Mouse (Mus musculus) ES-Bruce4 (cell line): Measurements from ENCODE around the gene Iqsec3. TPM values are rescaled to one million over a fixed set of nuclear protein-coding genes. Genes with fewer than 3 reads are reported as not detected.

ENCODE experiments used
- H3K27ac ChIP-seq: 2 replicates; pipeline ENCODE4 v1.5.1; 2012; ENCODE audit warnings: low read length, inconsistent platforms; ENCODE audit not compliant: insufficient read depth
- H3K27me3 ChIP-seq: 2 replicates; pipeline ENCODE4 v1.6.1; 2012; ENCODE audit warnings: mild to moderate bottlenecking, low read length, inconsistent platforms; ENCODE audit not compliant: control insufficient read depth, poor library complexity, insufficient read depth, severe bottlenecking
- H3K36me3 ChIP-seq: 2 replicates; pipeline ENCODE4 v1.6.1; 2012; ENCODE audit warnings: inconsistent platforms, mild to moderate bottlenecking, low read length, moderate library complexity; ENCODE audit not compliant: control insufficient read depth, poor library complexity, insufficient read depth, severe bottlenecking
- H3K4me1 ChIP-seq: one replicate; pipeline ENCODE4 v1.8.1; 2011; ENCODE audit warnings: low read length; ENCODE audit not compliant: control insufficient read depth, insufficient read depth
- H3K4me3 ChIP-seq: 2 replicates; pipeline ENCODE4 v1.5.1; 2011; ENCODE audit warnings: low read depth, mild to moderate bottlenecking, low read length
- H3K9ac ChIP-seq: 2 replicates; pipeline ENCODE4 v1.6.1; 2012; ENCODE audit warnings: low read depth, mild to moderate bottlenecking, inconsistent platforms; ENCODE audit not compliant: poor library complexity, severe bottlenecking
- H3K9me3 ChIP-seq: replicated peaks from 2 replicates; pipeline ENCODE4 v1.6.1; 2012; ENCODE audit warnings: mild to moderate bottlenecking, low read length, inconsistent platforms; ENCODE audit not compliant: control insufficient read depth, poor library complexity, insufficient read depth, severe bottlenecking
- CTCF ChIP-seq: IDR thresholded peaks from one replicate; pipeline ENCODE4 v1.8.1; 2011; ENCODE audit warnings: low read depth, low read length
- EP300 ChIP-seq: IDR thresholded peaks from 2 replicates; pipeline ENCODE4 v1.6.1; 2011; ENCODE audit warnings: low read depth, low read length; ENCODE audit not compliant: insufficient read depth
- POLR2A ChIP-seq: IDR thresholded peaks from one replicate; pipeline ENCODE4 v1.8.1; 2011; ENCODE audit warnings: low read length; ENCODE audit not compliant: insufficient read depth
- polyA plus RNA-seq: library from polyadenylated mRNA; stranded (reverse); fragments of >200 nt; gene quantifications from 2 replicates; pipeline ENCODE4 v1.2.4, GENCODE M21; 2011; ENCODE audit warnings: low read depth; ENCODE audit not compliant: missing spikeins, insufficient read depth, insufficient read length

The Iqsec3 gene
- polyA plus RNA-seq, 1 experiment: not detected

DNA sequence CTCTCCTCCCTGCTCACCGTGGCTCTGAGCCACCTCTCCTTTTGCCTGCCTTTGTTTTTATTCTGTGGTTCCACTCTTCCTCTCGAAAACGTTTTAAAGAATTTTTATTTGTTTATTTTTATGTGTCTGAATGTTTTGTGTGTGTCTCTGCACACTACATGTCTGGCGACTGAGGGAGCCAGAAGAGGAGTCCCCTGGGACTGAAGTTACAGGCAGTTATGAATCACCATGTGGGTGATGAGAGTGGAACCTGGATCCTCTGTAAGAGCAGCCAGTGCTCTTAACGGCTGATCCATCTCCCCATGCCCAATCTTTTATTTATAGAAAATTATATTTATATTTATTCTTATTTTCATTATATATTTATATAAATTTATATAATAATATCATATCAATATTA, 129.1 kb downstream of the Iqsec3 start:
- Histone ChIP-seq H3K4me3 (no peak overlapping the region), H3K36me3 (no peaks in the 10 kb centered on the region), H3K9ac (no peak overlapping the region), H3K27me3 (no peaks in the 10 kb centered on the region), H3K27ac (no peak overlapping the region), H3K9me3 (no peaks in the 10 kb centered on the region), H3K4me1 (no peaks in the 10 kb centered on the region)
- TF ChIP-seq CTCF (no peak), POLR2A (no peak)

DNA sequence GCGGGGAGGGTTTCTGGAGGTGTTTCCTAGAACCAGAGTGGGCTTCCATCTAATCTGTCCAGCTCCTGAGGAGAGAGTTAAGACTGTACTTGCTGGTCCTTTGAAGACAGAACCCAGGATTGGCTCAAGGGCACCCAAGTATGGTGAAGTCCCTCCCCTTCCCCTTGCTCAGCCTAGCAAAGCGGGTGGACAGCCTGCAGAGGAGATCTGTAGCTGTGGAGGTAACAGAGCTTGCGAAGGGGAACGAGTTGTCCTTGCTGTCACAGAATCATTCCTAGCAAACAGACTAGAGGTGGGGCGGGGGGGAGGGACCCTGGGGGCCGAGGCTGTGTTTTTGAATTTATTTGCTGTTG, 129.7 kb downstream of the Iqsec3 start:
- Histone ChIP-seq H3K9ac (no peak overlapping the region), H3K9me3 (no peaks in the 10 kb centered on the region), H3K36me3 (no peaks in the 10 kb centered on the region), H3K27ac (no peak overlapping the region), H3K4me3 (no peak overlapping the region), H3K27me3 (no peaks in the 10 kb centered on the region), H3K4me1 (no peaks in the 10 kb centered on the region)
- TF ChIP-seq EP300 (no peak), POLR2A (no peak), CTCF (no peak)

DNA sequence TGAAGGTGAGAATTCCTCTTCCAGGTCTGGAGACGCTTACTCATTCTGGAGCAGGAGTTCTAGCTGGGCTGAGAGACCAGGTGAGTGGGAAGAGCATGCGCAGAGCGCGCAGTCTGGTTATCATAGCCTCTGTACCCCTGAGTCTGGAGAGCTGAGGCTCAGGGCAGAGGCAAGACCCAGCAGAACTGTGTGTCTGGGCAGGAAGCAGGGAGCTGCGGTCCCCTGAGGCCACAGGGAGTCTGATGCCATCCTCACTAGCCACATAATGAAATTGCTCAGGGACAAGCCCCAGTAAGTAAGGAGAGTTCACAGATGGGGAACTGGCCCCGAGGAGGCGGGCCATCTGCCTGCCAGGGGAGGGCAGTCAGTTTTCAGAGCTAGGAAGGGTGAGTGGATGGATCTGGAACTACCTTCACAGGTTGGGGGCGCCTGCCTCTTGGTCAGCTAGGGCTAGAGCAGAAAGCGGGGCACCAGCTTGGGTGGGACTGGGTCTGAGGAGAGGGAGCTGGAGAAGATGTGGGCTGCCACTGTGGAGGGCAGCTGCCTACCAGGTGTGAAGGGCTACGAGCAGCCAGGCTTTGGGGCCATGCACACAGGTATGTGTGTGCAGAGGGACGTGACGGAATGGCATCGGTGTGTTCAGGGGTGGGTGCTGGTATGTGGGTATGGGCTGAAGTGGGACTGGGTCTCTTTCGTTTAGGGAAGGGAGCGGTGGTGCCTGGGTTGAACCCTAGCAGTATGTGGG, 130.3 kb downstream of the Iqsec3 start, which contains the start of gene Slc6a12:
Slc6a12 (plus strand) TSS at position 51 of the 745 bp plus-strand sequence.
- no peaks in the 10 kb centered on the region for H3K27me3 ChIP-seq
- no peaks in the 10 kb centered on the region for H3K9me3 ChIP-seq
- H3K27ac ChIP-seq: no peak within 1 kb of the TSS
- no peaks in the 10 kb centered on the region for H3K4me1 ChIP-seq
- no peak within 1 kb of the TSS for H3K9ac ChIP-seq
- no peak within 1 kb of the TSS for H3K4me3 ChIP-seq
- no peaks in the 10 kb centered on the region for H3K36me3 ChIP-seq
- TF ChIP-seq POLR2A (no peak), EP300 (no peak), CTCF (no peak)

DNA sequence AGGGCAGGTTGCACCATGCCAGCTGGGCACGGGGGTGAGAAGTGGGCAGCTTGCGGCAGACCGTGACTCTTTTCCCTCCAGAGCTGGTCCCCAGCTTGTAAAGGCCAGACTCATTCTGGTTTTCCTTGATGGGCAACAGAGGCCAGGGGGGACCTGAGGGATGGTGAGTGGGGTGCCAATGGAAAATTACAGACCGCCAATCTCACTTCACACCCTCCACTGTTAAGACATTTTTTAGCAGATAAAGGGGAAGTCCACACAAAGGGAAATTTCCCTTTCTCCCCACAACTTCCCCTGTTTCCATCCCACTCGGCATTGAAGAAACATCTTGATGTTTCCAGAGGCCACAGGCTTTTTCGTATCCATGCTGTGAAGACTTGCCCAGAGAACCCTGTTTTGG, 131.8 kb downstream of the Iqsec3 start:
- Histone ChIP-seq H3K36me3 (no peaks in the 10 kb centered on the region), H3K27me3 (no peaks in the 10 kb centered on the region), H3K4me1 (no peaks in the 10 kb centered on the region), H3K27ac (no peak overlapping the region), H3K9ac (no peak overlapping the region), H3K9me3 (no peaks in the 10 kb centered on the region), H3K4me3 (no peak overlapping the region)
- TF ChIP-seq CTCF (no peak), POLR2A (no peak)

DNA sequence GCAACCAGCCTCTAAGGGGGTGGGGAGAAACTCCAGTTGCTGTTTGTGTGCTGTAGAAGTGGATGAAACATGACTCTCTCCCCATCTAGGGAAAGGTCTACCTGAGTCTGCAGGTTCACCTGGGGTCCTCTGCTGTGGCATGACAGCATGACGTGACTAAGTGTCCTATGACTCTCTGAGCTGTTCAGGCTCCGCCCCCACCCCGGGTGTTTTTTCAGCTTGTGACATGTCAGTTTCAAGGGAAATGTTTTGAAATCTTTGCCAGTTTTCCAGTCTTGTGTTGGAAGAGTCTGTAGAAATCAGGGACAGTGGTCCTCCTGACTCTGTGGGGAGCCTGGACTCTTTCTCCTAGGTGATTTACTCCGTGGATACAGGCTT, 135.0 kb downstream of the Iqsec3 start:
- no peaks in the 10 kb centered on the region for H3K27me3 ChIP-seq
- H3K27ac ChIP-seq: no peak overlapping the region
- H3K4me3 ChIP-seq: no peak overlapping the region
- no peaks in the 10 kb centered on the region for H3K9me3 ChIP-seq
- no peaks in the 10 kb centered on the region for H3K4me1 ChIP-seq
- no peak overlapping the region for H3K9ac ChIP-seq
- TF ChIP-seq EP300 (no peak), POLR2A (no peak), CTCF (no peak)
- no peaks in the 10 kb centered on the region for H3K36me3 ChIP-seq

DNA sequence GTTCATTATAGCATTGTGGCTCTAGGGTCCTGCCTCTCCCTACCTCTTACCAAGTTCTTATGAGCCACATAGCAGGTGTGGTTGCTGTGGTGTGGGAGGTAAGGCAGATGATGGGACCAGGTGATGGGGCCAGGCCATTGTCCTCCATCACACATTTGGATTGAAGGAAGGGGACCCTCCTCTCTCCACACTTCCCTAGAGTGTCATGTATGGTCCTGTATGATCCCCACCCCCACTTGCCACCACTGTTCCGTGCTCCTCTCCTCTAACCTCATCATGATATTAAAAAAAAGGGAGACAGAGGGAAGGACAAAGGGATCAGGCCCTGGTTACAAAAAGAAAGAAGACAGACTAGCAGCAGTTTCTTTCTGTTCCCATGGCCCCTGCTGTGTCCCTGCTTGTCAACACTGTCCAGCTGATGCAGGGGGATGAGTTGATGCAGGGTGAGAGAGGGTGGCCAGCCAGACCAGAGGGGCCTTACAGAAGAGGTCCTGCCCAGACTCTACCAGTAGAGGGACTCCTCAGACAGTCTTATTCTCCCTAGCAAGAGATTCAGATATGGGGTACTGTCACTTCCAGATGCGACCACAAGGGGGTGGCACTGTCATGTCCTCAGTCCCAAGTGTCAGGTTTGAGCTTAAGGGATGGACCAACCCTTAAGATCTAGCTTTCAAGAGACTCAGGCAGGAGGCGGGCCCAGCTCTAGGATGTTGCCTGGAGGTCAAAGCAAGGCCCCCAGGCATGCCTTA, 135.5 kb downstream of the Iqsec3 start:
- no peaks in the 10 kb centered on the region for H3K9me3 ChIP-seq
- no peaks in the 10 kb centered on the region for H3K4me1 ChIP-seq
- no peaks in the 10 kb centered on the region for H3K36me3 ChIP-seq
- no peak overlapping the region for H3K4me3 ChIP-seq
- TF ChIP-seq EP300 (no peak), POLR2A (no peak), CTCF (peak; percentile 82)
- no peaks in the 10 kb centered on the region for H3K27me3 ChIP-seq
- no peak overlapping the region for H3K9ac ChIP-seq
- no peak overlapping the region for H3K27ac ChIP-seq
